In the genomic region with DNA sequence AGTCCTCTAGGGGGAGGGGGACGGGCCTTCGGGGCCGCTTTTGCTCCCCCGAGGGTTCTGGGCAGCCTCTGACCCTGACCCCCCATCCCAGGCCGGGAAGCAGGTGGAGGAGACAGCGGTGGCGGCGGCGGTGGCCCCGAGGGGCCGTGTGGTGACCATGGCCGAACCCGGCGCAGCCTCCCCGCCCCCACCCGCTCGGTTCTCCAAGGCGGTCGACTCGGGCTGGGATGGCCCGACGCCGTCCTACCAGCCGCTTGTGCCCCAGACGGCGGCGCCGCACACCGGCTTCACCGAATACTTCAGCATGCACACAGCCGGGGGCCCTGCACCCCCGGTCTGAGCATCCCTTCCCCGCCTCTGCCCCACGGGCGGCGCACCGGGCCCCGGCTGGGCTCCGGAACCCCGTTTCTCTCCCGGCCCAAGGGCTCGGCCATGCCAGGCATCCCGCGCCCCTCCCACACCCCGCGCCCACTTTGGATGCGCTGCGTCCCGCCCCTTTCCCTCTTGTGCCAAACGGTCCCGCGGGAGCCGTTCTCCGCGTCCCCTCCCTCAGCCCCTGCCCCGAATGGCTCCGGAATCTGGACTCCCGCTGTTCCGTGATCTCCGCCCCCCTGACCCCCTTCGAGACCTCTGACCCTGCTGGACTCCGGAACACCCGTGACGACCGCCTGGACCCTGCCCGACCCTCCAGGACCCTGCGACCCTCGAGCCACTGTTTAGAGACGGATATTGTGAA, we compare ENCODE assay signal across 9 mouse cellular contexts. TPM values are rescaled to one million over a fixed set of nuclear protein-coding genes. Genes with fewer than 3 reads are reported as not detected.
DNase-seq lines count a peak whose midpoint lies in the region; ATAC-seq and TF ChIP-seq lines count a peak whose summit lies in the region.
"Had no signal": no experiment of that assay in that cellular context is flagged by ENCODE, and none has a peak within 500 bp of the region (broad histone marks: within the 10 kb centered on the region; RNA-seq: fewer than 3 reads in every experiment).

No protein-coding gene starts in this region.

- WGBS in lung, adult 2 months: 2% methylated on average over 69 of the region's 69 CpGs
- WGBS in forebrain, embryonic 11.5 days: under 1% methylated on average over 65 of the region's 69 CpGs
- under 1% methylated on average over 61 of the region's 69 CpGs for WGBS in kidney, embryonic 16.5 days
- WGBS in midbrain, embryonic 16.5 days: under 1% methylated on average over 63 of the region's 69 CpGs

- TF ChIP-seq POLR2A in lung, adult 2 months (IDR thresholded peaks at IDR 0.05; ENCODE audit: borderline replicate concordance, extremely low read depth, low read depth, low read length): no peak

- peak overlapping the region; percentile 56 for H3K9ac ChIP-seq in forebrain, embryonic 11.5 days (ENCODE audit: low read length)
- H3K9ac ChIP-seq in kidney, embryonic 16.5 days (replicated peaks; ENCODE audit: low read length): peak overlapping the region; percentile 57
- H3K9ac ChIP-seq in midbrain, embryonic 16.5 days (ENCODE audit: low read depth, low read length): peak overlapping the region; percentile 48; the same call in 1 of the 2 replicates

- H3K4me3 ChIP-seq in lung, adult 2 months (replicated peaks; ENCODE audit: extremely low read depth, low read depth, low read length): peak overlapping the region; percentile 4
- peak overlapping the region; percentile 40 for H3K4me3 ChIP-seq in forebrain, embryonic 11.5 days (ENCODE audit: low read depth, low read length)
- H3K4me3 ChIP-seq in kidney, embryonic 16.5 days (ENCODE audit: low read length): peak overlapping the region; percentile 55
- peak overlapping the region; percentile 27 for H3K4me3 ChIP-seq in midbrain, embryonic 16.5 days (ENCODE audit: low read depth, low read length)

- H3K4me1 ChIP-seq in lung, adult 2 months (ENCODE audit: control insufficient read depth, insufficient read depth, low read length): peaks cover 4% of the 10 kb centered on the region; the same call in 1 of the 2 replicates
- peaks cover 18% of the 10 kb centered on the region for H3K4me1 ChIP-seq in forebrain, embryonic 11.5 days (replicated peaks; ENCODE audit: control insufficient read depth, insufficient read depth, low read length)
- peaks cover 31% of the 10 kb centered on the region for H3K4me1 ChIP-seq in kidney, embryonic 16.5 days (ENCODE audit: insufficient read depth, low read length)
- H3K4me1 ChIP-seq in midbrain, embryonic 16.5 days (ENCODE audit: control insufficient read depth, insufficient read depth, low read length): peaks cover 33% of the 10 kb centered on the region

- no peak for DNase-seq in lung, adult 2 months
- no peak for DNase-seq in lung, postnatal 25 days (ENCODE audit: low spot score)
- peak; percentile 76 for DNase-seq in adrenal gland, postnatal 10 days
- peak; percentile 70 for DNase-seq in forebrain, embryonic 11.5 days (ENCODE audit: low spot score)

- H3K9me3 ChIP-seq in forebrain, embryonic 11.5 days (ENCODE audit: control insufficient read depth, low read length): no peaks in the 10 kb centered on the region
- H3K9me3 ChIP-seq in kidney, embryonic 16.5 days (ENCODE audit: low read length): no peaks in the 10 kb centered on the region
- H3K9me3 ChIP-seq in midbrain, embryonic 16.5 days (replicated peaks; ENCODE audit: control insufficient read depth, low read length, poor library complexity, severe bottlenecking): no peaks in the 10 kb centered on the region

- ATAC-seq in forebrain, embryonic 11.5 days (replicated peaks; ENCODE audit: low FRiP score): no peak
- no peak for ATAC-seq in kidney, embryonic 16.5 days (ENCODE audit: low FRiP score, low TSS enrichment)
- ATAC-seq in midbrain, embryonic 16.5 days: no peak
- no peak for ATAC-seq in megakaryocyte-erythroid progenitor cell, adult 5-6 weeks (replicated peaks; ENCODE audit: low FRiP score, low TSS enrichment, poor library complexity, severe bottlenecking)
- ATAC-seq in granulocyte monocyte progenitor cell, adult 5-6 weeks (replicated peaks; ENCODE audit: poor library complexity, severe bottlenecking): no peak

- peak overlapping the region; percentile 60 for H3K4me2 ChIP-seq in forebrain, embryonic 11.5 days (ENCODE audit: low read depth, low read length, severe bottlenecking)
- H3K4me2 ChIP-seq in kidney, embryonic 16.5 days (replicated peaks; ENCODE audit: low read depth, low read length): peak overlapping the region; percentile 85
- peak overlapping the region; percentile 54 for H3K4me2 ChIP-seq in midbrain, embryonic 16.5 days (ENCODE audit: low read length)

- H3K36me3 ChIP-seq in forebrain, embryonic 11.5 days (ENCODE audit: control insufficient read depth, insufficient read depth, low read length): no peaks in the 10 kb centered on the region
- no peaks in the 10 kb centered on the region for H3K36me3 ChIP-seq in kidney, embryonic 16.5 days (ENCODE audit: insufficient read depth, low read length)
- peaks cover 6% of the 10 kb centered on the region; the same call in 1 of the 2 replicates for H3K36me3 ChIP-seq in midbrain, embryonic 16.5 days (ENCODE audit: control insufficient read depth, insufficient read depth, low read length)

- H3K27me3 ChIP-seq in forebrain, embryonic 11.5 days (ENCODE audit: control insufficient read depth, insufficient read depth, low read length): peaks cover 30% of the 10 kb centered on the region
- H3K27me3 ChIP-seq in kidney, embryonic 16.5 days (ENCODE audit: insufficient read depth, low read length): peaks cover 46% of the 10 kb centered on the region
- peaks cover 35% of the 10 kb centered on the region for H3K27me3 ChIP-seq in midbrain, embryonic 16.5 days (ENCODE audit: control insufficient read depth, insufficient read depth, low read depth, low read length)

- TF ChIP-seq CTCF in lung, adult 2 months (IDR thresholded peaks at IDR 0.05; ENCODE audit: insufficient read depth, low read length): no peak

- no peak overlapping the region for H3K27ac ChIP-seq in forebrain, embryonic 11.5 days (ENCODE audit: low read depth, low read length)
- H3K27ac ChIP-seq in kidney, embryonic 16.5 days (ENCODE audit: low read length): no peak overlapping the region
- H3K27ac ChIP-seq in midbrain, embryonic 16.5 days (ENCODE audit: low read length): no peak overlapping the region
- H3K27ac ChIP-seq: macrophage had no signal

RNA-seq across cellular contexts. Expression of a gene that starts 1.5 kb away (rescaled TPM):
- 46.8 and 49.8 TPM in 2 replicates for polyA plus RNA-seq in lung, adult 2 months (2012; rRNA removed)
- total RNA-seq in adrenal gland, postnatal 10 days (2021): 10 to 100 TPM; 31.1 to 41.0 TPM
- 13.8 and 14.6 TPM in 2 replicates for polyA plus RNA-seq in forebrain, embryonic 11.5 days (2014; fragmentation: Nextera tagmentation; extraction: Ambion mirVana)
- 16.9 and 18.2 TPM in 2 replicates for polyA plus RNA-seq in kidney, embryonic 16.5 days (2015; fragmentation: Nextera tagmentation; extraction: Ambion mirVana)
- polyA plus RNA-seq in midbrain, embryonic 16.5 days (2015; fragmentation: Nextera tagmentation; extraction: Ambion mirVana): 23.2 and 23.4 TPM in 2 replicates
- 2.5 and 2.6 TPM in 2 replicates for total RNA-seq in megakaryocyte-erythroid progenitor cell, adult 5-6 weeks (2014; fragmentation: Nextera tagmentation)
- 2.4 and 2.7 TPM in 2 replicates for total RNA-seq in megakaryocyte-erythroid progenitor cell, adult 5-6 weeks (2017)
- total RNA-seq in granulocyte monocyte progenitor cell, adult 5-6 weeks (2014; fragmentation: Nextera tagmentation): 3.1 and 5.0 TPM in 2 replicates
- 3.2 and 4.0 TPM in 2 replicates for total RNA-seq in granulocyte monocyte progenitor cell, adult 5-6 weeks (2017)

RNA-seq across cellular contexts. Expression of a gene that starts 9.6 kb away (rescaled TPM):
- polyA plus RNA-seq in lung, adult 2 months (2012; rRNA removed): not detected in 2 replicates
- 1 to 10 TPM; 1.1 to 2.2 TPM for total RNA-seq in adrenal gland, postnatal 10 days (2021)
- polyA plus RNA-seq in forebrain, embryonic 11.5 days (2014; fragmentation: Nextera tagmentation; extraction: Ambion mirVana): 6.7 and 7.7 TPM in 2 replicates
- polyA plus RNA-seq in kidney, embryonic 16.5 days (2015; fragmentation: Nextera tagmentation; extraction: Ambion mirVana): 0.10 and 0.67 TPM in 2 replicates
- polyA plus RNA-seq in midbrain, embryonic 16.5 days (2015; fragmentation: Nextera tagmentation; extraction: Ambion mirVana): 83.8 and 98.0 TPM in 2 replicates
- not detected in 2 replicates for total RNA-seq in megakaryocyte-erythroid progenitor cell, adult 5-6 weeks (2014; fragmentation: Nextera tagmentation)
- total RNA-seq in megakaryocyte-erythroid progenitor cell, adult 5-6 weeks (2017): not detected in 2 replicates
- total RNA-seq in granulocyte monocyte progenitor cell, adult 5-6 weeks (2014; fragmentation: Nextera tagmentation): not detected in 2 replicates
- total RNA-seq in granulocyte monocyte progenitor cell, adult 5-6 weeks (2017): not detected in 2 replicates
- polyA plus RNA-seq: macrophage had no signal

RNA-seq across cellular contexts. Expression of a gene that starts 14.3 kb away (rescaled TPM):
- not detected in 2 replicates for polyA plus RNA-seq in lung, adult 2 months (2012; rRNA removed)
- not detected for total RNA-seq in adrenal gland, postnatal 10 days (2021)
- 1.1 and 1.7 TPM in 2 replicates for polyA plus RNA-seq in forebrain, embryonic 11.5 days (2014; fragmentation: Nextera tagmentation; extraction: Ambion mirVana)
- polyA plus RNA-seq in kidney, embryonic 16.5 days (2015; fragmentation: Nextera tagmentation; extraction: Ambion mirVana): 0.84 and 0.98 TPM in 2 replicates
- 4.3 and 5.6 TPM in 2 replicates for polyA plus RNA-seq in midbrain, embryonic 16.5 days (2015; fragmentation: Nextera tagmentation; extraction: Ambion mirVana)
- not detected in 2 replicates for total RNA-seq in megakaryocyte-erythroid progenitor cell, adult 5-6 weeks (2014; fragmentation: Nextera tagmentation)
- total RNA-seq in megakaryocyte-erythroid progenitor cell, adult 5-6 weeks (2017): not detected in 2 replicates
- not detected in 2 replicates for total RNA-seq in granulocyte monocyte progenitor cell, adult 5-6 weeks (2014; fragmentation: Nextera tagmentation)
- not detected in 2 replicates for total RNA-seq in granulocyte monocyte progenitor cell, adult 5-6 weeks (2017)
- polyA plus RNA-seq: macrophage had no signal

RNA-seq across cellular contexts. Expression of a gene that starts 17.7 kb away (rescaled TPM):
- 42.7 and 49.1 TPM in 2 replicates for polyA plus RNA-seq in lung, adult 2 months (2012; rRNA removed)
- total RNA-seq in adrenal gland, postnatal 10 days (2021): 10 to 100 TPM; 38.1 to 39.7 TPM
- polyA plus RNA-seq in forebrain, embryonic 11.5 days (2014; fragmentation: Nextera tagmentation; extraction: Ambion mirVana): 298 and 321 TPM in 2 replicates
- polyA plus RNA-seq in kidney, embryonic 16.5 days (2015; fragmentation: Nextera tagmentation; extraction: Ambion mirVana): 197 and 199 TPM in 2 replicates
- polyA plus RNA-seq in midbrain, embryonic 16.5 days (2015; fragmentation: Nextera tagmentation; extraction: Ambion mirVana): 672 and 703 TPM in 2 replicates
- 22.0 and 23.2 TPM in 2 replicates for total RNA-seq in megakaryocyte-erythroid progenitor cell, adult 5-6 weeks (2014; fragmentation: Nextera tagmentation)
- 12.8 and 26.3 TPM in 2 replicates for total RNA-seq in megakaryocyte-erythroid progenitor cell, adult 5-6 weeks (2017)
- 17.2 and 41.6 TPM in 2 replicates for total RNA-seq in granulocyte monocyte progenitor cell, adult 5-6 weeks (2014; fragmentation: Nextera tagmentation)
- total RNA-seq in granulocyte monocyte progenitor cell, adult 5-6 weeks (2017): 16.1 and 17.4 TPM in 2 replicates

RNA-seq across cellular contexts. Expression of a gene that starts 48.0 kb away (rescaled TPM):
- 96.1 and 107 TPM in 2 replicates for polyA plus RNA-seq in lung, adult 2 months (2012; rRNA removed)
- total RNA-seq in adrenal gland, postnatal 10 days (2021): 100 to 1,000 TPM in 1 of 2 experiments, 10 to 100 TPM in 1; 92.7 to 116 TPM
- polyA plus RNA-seq in forebrain, embryonic 11.5 days (2014; fragmentation: Nextera tagmentation; extraction: Ambion mirVana): 40.3 and 44.2 TPM in 2 replicates
- polyA plus RNA-seq in kidney, embryonic 16.5 days (2015; fragmentation: Nextera tagmentation; extraction: Ambion mirVana): 28.9 and 30.8 TPM in 2 replicates
- 33.8 and 38.8 TPM in 2 replicates for polyA plus RNA-seq in midbrain, embryonic 16.5 days (2015; fragmentation: Nextera tagmentation; extraction: Ambion mirVana)
- 125 and 134 TPM in 2 replicates for total RNA-seq in megakaryocyte-erythroid progenitor cell, adult 5-6 weeks (2014; fragmentation: Nextera tagmentation)
- total RNA-seq in megakaryocyte-erythroid progenitor cell, adult 5-6 weeks (2017): 20.5 and 40.0 TPM in 2 replicates
- 130 and 136 TPM in 2 replicates for total RNA-seq in granulocyte monocyte progenitor cell, adult 5-6 weeks (2014; fragmentation: Nextera tagmentation)
- total RNA-seq in granulocyte monocyte progenitor cell, adult 5-6 weeks (2017): 25.1 and 31.3 TPM in 2 replicates

Comparison
In these comparisons a context has a peak if more than half of its experiments do, and no peak if none do; other contexts are left out.
1. DNase-seq: peak in adrenal gland, postnatal 10 days (single experiment) and forebrain, embryonic 11.5 days (single experiment); none in lung, adult 2 months (single experiment) and lung, postnatal 25 days (single experiment).
2. H3K4me3 ChIP-seq: peak in every context shown above with its lines; median percentile 55 in kidney, embryonic 16.5 days; 40 in forebrain, embryonic 11.5 days; 27 in midbrain, embryonic 16.5 days; 4 in lung, adult 2 months.
3. Peak in every context shown above with its lines, with median percentiles within 50 percentile points of each other: H3K4me2 ChIP-seq and H3K9ac ChIP-seq.